Mouse (Mus musculus) E14TG2a.4 (cell line): ENCODE data around the gene Slc26a1.
"Not testable (repeated sequence)": the region's sequence is repeated elsewhere in the genome, so short reads cannot be mapped to it uniquely, and the experiment has no call there.

Source experiments
- H3K27me3 ChIP-seq: 2 replicates; pipeline ENCODE4 v1.6.1; 2014; ENCODE audit warnings: low read length, control low read depth; ENCODE audit not compliant: insufficient read depth
- H3K36me3 ChIP-seq: 2 replicates; pipeline ENCODE4 v1.6.1; 2014; ENCODE audit warnings: low read length, control low read depth; ENCODE audit not compliant: insufficient read depth
- H3K4me1 ChIP-seq: replicated peaks from 2 replicates; pipeline ENCODE4 v1.6.1; 2014; ENCODE audit warnings: low read depth, low read length, control low read depth
- H3K4me3 ChIP-seq: replicated peaks from 2 replicates; pipeline ENCODE4 v1.5.1; 2014; ENCODE audit warnings: mild to moderate bottlenecking, low read length
- H3K9me3 ChIP-seq: 2 replicates; pipeline ENCODE4 v1.6.1; 2014; ENCODE audit warnings: low read length, control low read depth
- CTCF ChIP-seq: conservative IDR thresholded peaks from 2 replicates; pipeline ENCODE4 v1.5.1; 2014; ENCODE audit warnings: low read length
- NANOG ChIP-seq: IDR thresholded peaks from 2 replicates; pipeline ENCODE4 v1.6.1; 2014; ENCODE audit warnings: borderline replicate concordance, low read length, mixed read lengths
- POU5F1 ChIP-seq: IDR thresholded peaks from 2 replicates; pipeline ENCODE4 v1.6.1; 2014; ENCODE audit warnings: low read length, borderline replicate concordance

The Slc26a1 gene

DNA sequence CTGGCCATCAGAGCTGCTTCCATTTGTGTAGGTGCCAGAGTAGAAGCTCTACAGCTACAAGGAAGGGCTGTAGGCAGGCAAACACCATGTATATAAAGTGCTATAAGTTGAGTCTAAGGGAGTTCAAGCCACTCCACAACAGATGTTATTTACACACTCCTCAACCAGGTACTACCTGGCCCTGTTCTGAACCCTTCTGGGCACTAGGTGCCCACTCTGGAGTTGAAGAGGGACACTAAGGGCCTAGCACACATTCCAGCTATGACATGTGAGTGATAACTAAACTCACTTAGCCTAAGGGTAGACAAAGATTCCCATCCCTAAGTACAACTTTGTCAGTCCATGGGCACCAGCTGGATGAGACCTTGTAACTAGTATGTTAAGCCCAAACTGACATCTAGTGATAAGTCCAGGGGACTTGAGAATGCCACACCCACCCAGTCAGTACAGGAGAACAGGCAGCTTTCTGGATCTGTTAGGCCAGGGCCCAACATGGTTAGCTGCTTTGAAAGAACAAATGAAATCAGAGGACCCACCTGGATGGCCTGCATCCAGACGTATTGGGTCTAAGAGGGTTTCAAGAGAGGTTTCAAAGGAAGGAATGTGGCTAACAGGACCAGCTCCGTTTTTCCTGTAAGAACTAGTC, 27.4 kb downstream of the Slc26a1 start:
- no peaks in the 10 kb centered on the region for H3K27me3 ChIP-seq
- H3K36me3 ChIP-seq, result peaks cover 90% of the 10 kb centered on the region
- no peak overlapping the region for H3K4me3 ChIP-seq
- no peaks in the 10 kb centered on the region for H3K9me3 ChIP-seq
- H3K4me1 ChIP-seq, result peaks cover 9% of the 10 kb centered on the region
- no peak for TF ChIP-seq NANOG
- TF ChIP-seq POU5F1, result no peak
- no peak for TF ChIP-seq CTCF

DNA sequence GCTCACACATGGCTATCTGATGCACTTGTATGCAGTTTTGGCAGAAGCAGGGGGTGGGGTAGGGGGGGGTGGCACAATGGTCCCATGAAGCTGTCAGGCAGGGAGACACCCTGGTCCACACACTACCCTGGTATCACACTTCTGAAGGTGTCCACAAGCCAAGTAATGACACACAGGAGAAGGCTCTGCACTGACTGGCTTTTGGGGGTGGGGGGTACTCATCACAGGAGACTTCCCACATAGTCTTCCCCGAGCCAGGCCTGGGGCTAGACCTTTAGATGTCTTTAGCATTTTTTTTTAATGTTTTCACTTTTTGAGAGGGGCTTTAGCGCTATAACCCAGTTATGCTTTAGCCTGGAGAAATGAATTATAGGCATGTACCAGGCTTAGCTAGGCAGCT, 28.1 kb downstream of the Slc26a1 start:
- H3K9me3 ChIP-seq, result no peaks in the 10 kb centered on the region
- TF ChIP-seq CTCF, result no peak
- TF ChIP-seq POU5F1, result no peak
- no peak for TF ChIP-seq NANOG
- H3K36me3 ChIP-seq, result peaks cover 85% of the 10 kb centered on the region
- H3K4me3 ChIP-seq, result no peak overlapping the region
- peaks cover 9% of the 10 kb centered on the region for H3K4me1 ChIP-seq
- H3K27me3 ChIP-seq, result no peaks in the 10 kb centered on the region

GRCm38 (mm10) chr5:108646343-108646660, 29.1 kb downstream of the Slc26a1 start:
- no peak overlapping the region for H3K4me3 ChIP-seq
- peaks cover 76% of the 10 kb centered on the region for H3K36me3 ChIP-seq
- no peaks in the 10 kb centered on the region for H3K27me3 ChIP-seq
- no peaks in the 10 kb centered on the region for H3K9me3 ChIP-seq
- TF ChIP-seq NANOG (no peak), POU5F1 (no peak), CTCF (no peak)
- H3K4me1 ChIP-seq, result peaks cover 9% of the 10 kb centered on the region

DNA sequence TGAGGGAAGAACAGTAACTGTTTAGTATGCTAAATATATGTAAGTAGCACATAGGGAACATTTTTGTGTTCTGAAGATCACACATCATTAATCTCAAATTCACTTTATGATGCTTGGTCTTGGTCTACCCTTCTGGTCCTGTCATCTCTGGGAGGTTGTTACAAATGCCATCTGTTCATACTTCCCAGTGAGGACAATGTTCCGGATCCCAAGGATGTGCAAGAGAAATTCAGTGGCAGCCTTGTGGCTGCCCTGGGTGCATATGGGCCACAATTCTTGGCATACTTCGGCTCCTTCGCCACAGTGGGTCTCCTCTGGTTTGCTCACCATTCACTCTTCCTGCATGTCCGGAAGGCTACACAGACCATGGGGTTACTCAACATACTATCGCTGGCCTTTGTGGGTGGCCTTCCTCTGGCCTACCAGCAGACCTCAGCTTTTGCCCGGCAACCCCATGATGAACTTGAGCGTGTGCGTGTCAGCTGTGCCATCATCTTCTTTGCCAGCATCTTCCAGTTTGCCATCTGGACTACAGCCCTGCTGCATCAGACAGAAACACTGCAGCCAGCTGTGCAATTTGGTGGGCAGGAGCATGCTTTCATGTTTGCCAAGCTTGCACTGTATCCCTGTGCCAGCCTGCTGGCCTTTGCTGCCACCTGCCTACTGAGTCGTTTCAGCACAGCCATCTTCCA, 29.6 kb downstream of the Slc26a1 start:
- H3K9me3 ChIP-seq, result no peaks in the 10 kb centered on the region
- H3K36me3 ChIP-seq, result peaks cover 73% of the 10 kb centered on the region
- H3K4me1 ChIP-seq, result peaks cover 9% of the 10 kb centered on the region
- no peaks in the 10 kb centered on the region for H3K27me3 ChIP-seq
- TF ChIP-seq POU5F1, result no peak
- TF ChIP-seq NANOG, result no peak
- no peak for TF ChIP-seq CTCF
- H3K4me3 ChIP-seq, result no peak overlapping the region

DNA sequence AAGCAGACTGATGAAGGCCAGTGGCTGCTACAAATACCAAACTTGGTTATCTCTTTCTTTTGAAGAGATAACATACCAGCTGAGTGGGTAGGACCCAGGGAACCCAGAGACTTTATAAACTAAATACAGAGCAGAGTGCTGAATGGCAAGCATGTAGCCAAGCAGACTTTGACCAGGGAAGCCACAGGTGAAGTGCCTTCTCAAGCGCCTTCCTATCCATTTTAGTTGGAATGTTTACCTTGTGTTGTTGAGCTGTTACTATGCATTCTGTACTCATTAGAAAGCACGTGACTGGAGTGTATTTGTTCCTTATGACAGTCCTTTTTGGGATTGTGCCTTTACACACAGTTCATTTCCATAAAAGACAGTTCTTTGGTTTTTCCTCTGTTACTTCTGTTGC, 31.7 kb downstream of the Slc26a1 start:
- Histone ChIP-seq H3K36me3 (peaks cover 58% of the 10 kb centered on the region), H3K4me3 (no peak overlapping the region), H3K27me3 (no peaks in the 10 kb centered on the region), H3K4me1 (no peaks in the 10 kb centered on the region), H3K9me3 (no peaks in the 10 kb centered on the region)
- TF ChIP-seq NANOG (no peak), POU5F1 (no peak), CTCF (no peak)

- Histone ChIP-seq H3K27me3 (no peaks in the 10 kb centered on the region), H3K36me3 (peaks cover 10% of the 10 kb centered on the region; the same call in 1 of the 2 replicates), H3K4me1 (no peaks in the 10 kb centered on the region), H3K4me3 (no peak overlapping the region), H3K9me3 (no peaks in the 10 kb centered on the region)
- TF ChIP-seq CTCF (no peak), NANOG (no peak), POU5F1 (no peak)
Observed at GRCm38 (mm10) chr5:108636172-108636571, 39.2 kb downstream of the Slc26a1 start.

- H3K4me3 ChIP-seq, H3K9me3 ChIP-seq, H3K27me3 ChIP-seq, H3K36me3 ChIP-seq, H3K4me1 ChIP-seq: not testable (repeated sequence)
Observed at GRCm38 (mm10) chr5:108634088-108634487, 41.3 kb downstream of the Slc26a1 start.

- H3K9me3 ChIP-seq, result no peaks in the 10 kb centered on the region
- H3K4me1 ChIP-seq, result peaks cover 9% of the 10 kb centered on the region
- H3K36me3 ChIP-seq, result 0 out of 2 replicates have a peak, but pooled peaks cover 4% of the 10 kb centered on the region
- TF ChIP-seq NANOG (no peak), CTCF (no peak), POU5F1 (no peak)
- H3K27me3 ChIP-seq, result no peaks in the 10 kb centered on the region
- H3K4me3 ChIP-seq, result no peak overlapping the region
Observed at GRCm38 (mm10) chr5:108633676-108634075, 41.7 kb downstream of the Slc26a1 start.
